In the genomic region with DNA sequence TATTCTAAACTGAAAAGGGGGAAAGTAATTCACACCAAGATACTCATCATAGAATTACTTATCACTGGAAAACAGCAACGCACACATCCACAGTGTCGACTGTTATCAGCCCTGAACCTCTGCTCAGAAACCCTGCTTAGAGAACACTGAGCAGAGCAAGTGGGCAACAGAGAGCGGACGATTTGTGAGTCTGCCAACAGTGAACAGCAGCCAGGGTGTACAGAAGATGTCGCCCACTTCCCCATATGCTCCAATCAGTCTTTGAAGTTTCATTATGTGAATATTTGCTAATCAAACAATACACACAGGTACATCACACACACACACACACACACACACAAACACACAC, we compare ENCODE assay signal across 1 mouse cellular context.
TF ChIP-seq lines count a peak whose summit lies in the region.

No protein-coding gene starts in this region.

TF ChIP-seq in MEL, 35 proteins besides CTCF, POLR2A, EP300 and RAD21 (continued from another document):
- no peak for TF ChIP-seq ZNF384 (IDR thresholded peaks at IDR 0.05; ENCODE audit: low read depth, low read length)
- no peak for TF ChIP-seq USF2 (IDR thresholded peaks at IDR 0.05; ENCODE audit: borderline replicate concordance in 1 of 2, insufficient read depth in 1 of 2, low read depth in 1 of 2, low read length in 2 of 2)
- TF ChIP-seq MXI1 (IDR thresholded peaks at IDR 0.05; ENCODE audit: low read depth, low read length) = no peak; the same call in 1 of the 2 replicates
- no peak for TF ChIP-seq SMC3 (IDR thresholded peaks at IDR 0.05; ENCODE audit: low read depth, low read length)
- TF ChIP-seq CHD2 (IDR thresholded peaks at IDR 0.05; ENCODE audit: low read length) = no peak
- TF ChIP-seq ZC3H11A (IDR thresholded peaks at IDR 0.05; ENCODE audit: low read depth, low read length) = no peak
- TF ChIP-seq E2F4 (IDR thresholded peaks at IDR 0.05; ENCODE audit: borderline replicate concordance, low read depth, low read length) = no peak
- no peak for TF ChIP-seq MAZ (IDR thresholded peaks at IDR 0.05; ENCODE audit: low read depth, low read length)
